9 mouse cellular contexts compared by ENCODE assay signal in the genomic region with DNA sequence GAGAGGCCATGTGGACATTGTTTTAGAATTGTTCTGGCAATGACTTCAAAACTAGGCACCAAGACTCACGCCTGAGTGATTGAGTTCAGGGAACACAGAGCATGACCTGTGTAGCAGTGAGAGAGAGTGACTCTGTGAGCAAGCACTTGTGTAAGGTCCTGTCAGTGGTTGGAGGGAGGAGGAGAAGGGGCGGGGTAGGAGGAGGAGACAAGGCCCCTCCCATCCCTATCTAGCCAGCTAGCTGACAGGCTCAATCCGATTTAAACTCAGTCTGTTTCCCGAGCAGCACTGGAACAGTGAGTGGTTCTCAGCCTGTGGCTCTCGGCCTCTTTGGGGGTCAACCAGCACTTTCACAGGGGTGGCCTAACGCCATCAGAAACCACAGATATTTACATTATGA. TPM values are rescaled to one million over a fixed set of nuclear protein-coding genes. Genes with fewer than 3 reads are reported as not detected.
DNase-seq lines count a peak whose midpoint lies in the region; ATAC-seq and TF ChIP-seq lines count a peak whose summit lies in the region.
"Had no signal": no experiment of that assay in that cellular context is flagged by ENCODE, and none has a peak within 500 bp of the region (broad histone marks: within the 10 kb centered on the region; RNA-seq: fewer than 3 reads in every experiment).

No protein-coding gene starts in this region.

- 13% methylated on average over 6 of the region's 6 CpGs for WGBS in heart, postnatal 0 days

- peak; percentile 34 for DNase-seq in layer of hippocampus, adult 9-11 months
- DNase-seq in layer of hippocampus, postnatal 36 days, result no peak
- DNase-seq in c-Kit-positive CD71-negative TER-119-negative erythroid progenitor cells, embryonic 14.5 days (ENCODE audit: low read depth), result peak; percentile 42
- peak; percentile 73 for DNase-seq in heart, postnatal 0 days (ENCODE audit: low spot score)
- peak; percentile 79 for DNase-seq in liver
- peak; percentile 8 for DNase-seq in ovary, postnatal 14 days (ENCODE audit: low spot score)
- DNase-seq in thymus, postnatal 0 days (ENCODE audit: low spot score), result no peak
- no peak for DNase-seq in frontal cortex, postnatal 25 days (ENCODE audit: low spot score in 2 of 2)

- H3K4me1 ChIP-seq in heart, postnatal 0 days (ENCODE audit: control insufficient read depth, insufficient read depth), result no peaks in the 10 kb centered on the region; the same call in 1 of the 2 replicates

- TF ChIP-seq EP300 in heart, postnatal 0 days (IDR thresholded peaks at IDR 0.05; ENCODE audit: low read depth), result no peak

- peak; percentile 98 for ATAC-seq in heart, postnatal 0 days (ENCODE audit: insufficient read depth, low read depth)

- no peak for TF ChIP-seq CTCF in heart, postnatal 0 days (IDR thresholded peaks at IDR 0.05; ENCODE audit: low read depth)

- peak overlapping the region; percentile 15; the same call in 1 of the 2 replicates for H3K9ac ChIP-seq in heart, postnatal 0 days (replicated peaks; ENCODE audit: low read depth, low read length)

- H3K4me2 ChIP-seq in heart, postnatal 0 days (ENCODE audit: low read depth, low read length), result no peak overlapping the region

- H3K27me3 ChIP-seq in heart, postnatal 0 days (ENCODE audit: control insufficient read depth, insufficient read depth, low read length), result no peaks in the 10 kb centered on the region

- H3K27ac ChIP-seq in heart, postnatal 0 days (ENCODE audit: low read depth), result peak overlapping the region; percentile 46

- peaks cover 23% of the 10 kb centered on the region for H3K36me3 ChIP-seq in heart, postnatal 0 days (replicated peaks; ENCODE audit: control insufficient read depth, insufficient read depth, low read length)

- H3K4me3 ChIP-seq in heart, postnatal 0 days (ENCODE audit: low read depth, low read length), result no peak overlapping the region
- H3K4me3 ChIP-seq: myocyte had no signal

- no peaks in the 10 kb centered on the region for H3K9me3 ChIP-seq in heart, postnatal 0 days (replicated peaks; ENCODE audit: control insufficient read depth, low read length)

RNA-seq across cellular contexts. Expression of gene Mtf1, which starts 15.9 kb away (rescaled TPM):
- total RNA-seq in layer of hippocampus, postnatal 36 days (2021), result 10 to 100 TPM; 25.1 to 29.6 TPM
- total RNA-seq in heart, postnatal 0 days (2014; rRNA removed; ENCODE audit: low replicate concordance), result 4.8 and 7.1 TPM in 2 replicates
- 9.0 and 9.5 TPM in 2 replicates for polyA plus RNA-seq in heart, postnatal 0 days (2015; fragmentation: Nextera tagmentation; extraction: Ambion mirVana)
- 13.2 and 14.2 TPM in 2 replicates for polyA plus RNA-seq in thymus, postnatal 0 days (2015; fragmentation: Nextera tagmentation; extraction: Ambion mirVana)

RNA-seq across cellular contexts. Expression of gene Yrdc, which starts 32.7 kb away (rescaled TPM):
- total RNA-seq in layer of hippocampus, postnatal 36 days (2021), result 10 to 100 TPM; 32.0 to 33.5 TPM
- 31.8 and 41.3 TPM in 2 replicates for total RNA-seq in heart, postnatal 0 days (2014; rRNA removed; ENCODE audit: low replicate concordance)
- 15.8 and 16.9 TPM in 2 replicates for polyA plus RNA-seq in heart, postnatal 0 days (2015; fragmentation: Nextera tagmentation; extraction: Ambion mirVana)
- polyA plus RNA-seq in thymus, postnatal 0 days (2015; fragmentation: Nextera tagmentation; extraction: Ambion mirVana), result 42.2 and 49.4 TPM in 2 replicates

RNA-seq across cellular contexts. Expression of gene 1110065P20Rik, which starts 33.2 kb away (rescaled TPM):
- total RNA-seq in layer of hippocampus, postnatal 36 days (2021), result 10 to 100 TPM; 87.1 to 93.6 TPM
- 70.2 and 127 TPM in 2 replicates for total RNA-seq in heart, postnatal 0 days (2014; rRNA removed; ENCODE audit: low replicate concordance)
- 51.5 and 54.3 TPM in 2 replicates for polyA plus RNA-seq in heart, postnatal 0 days (2015; fragmentation: Nextera tagmentation; extraction: Ambion mirVana)
- polyA plus RNA-seq in thymus, postnatal 0 days (2015; fragmentation: Nextera tagmentation; extraction: Ambion mirVana), result 37.4 and 42.6 TPM in 2 replicates

RNA-seq across cellular contexts. Expression of gene Maneal, which starts 44.2 kb away (rescaled TPM):
- total RNA-seq in layer of hippocampus, postnatal 36 days (2021), result 10 to 100 TPM; 50.6 to 52.1 TPM
- total RNA-seq in heart, postnatal 0 days (2014; rRNA removed; ENCODE audit: low replicate concordance), result 0.39 TPM in 1 of 2 replicates, not detected in the other
- polyA plus RNA-seq in heart, postnatal 0 days (2015; fragmentation: Nextera tagmentation; extraction: Ambion mirVana), result 0.04 and 0.11 TPM in 2 replicates
- 0.15 and 0.25 TPM in 2 replicates for polyA plus RNA-seq in thymus, postnatal 0 days (2015; fragmentation: Nextera tagmentation; extraction: Ambion mirVana)
- polyA plus RNA-seq: myocyte had no signal

Comparison
In these comparisons a context has a peak if more than half of its experiments do, and no peak if none do; other contexts are left out.
1. DNase-seq: peak in layer of hippocampus, adult 9-11 months (single experiment), c-Kit-positive CD71-negative TER-119-negative erythroid progenitor cells, embryonic 14.5 days (single experiment), heart, postnatal 0 days (single experiment), liver (single experiment) and ovary, postnatal 14 days (single experiment); none in layer of hippocampus, postnatal 36 days (0 of 2), thymus, postnatal 0 days (single experiment) and frontal cortex, postnatal 25 days (0 of 2).